Mouse (Mus musculus): Measurements from ENCODE around the gene Il27ra. TPM values are rescaled to one million over a fixed set of nuclear protein-coding genes. Genes with fewer than 3 reads are reported as not detected.
"Not testable (repeated sequence)": the region's sequence is repeated elsewhere in the genome, so short reads cannot be mapped to it uniquely, and the experiment has no call there.

The Il27ra gene
- total and polyA plus RNA-seq, 3 experiments: not detected

DNA sequence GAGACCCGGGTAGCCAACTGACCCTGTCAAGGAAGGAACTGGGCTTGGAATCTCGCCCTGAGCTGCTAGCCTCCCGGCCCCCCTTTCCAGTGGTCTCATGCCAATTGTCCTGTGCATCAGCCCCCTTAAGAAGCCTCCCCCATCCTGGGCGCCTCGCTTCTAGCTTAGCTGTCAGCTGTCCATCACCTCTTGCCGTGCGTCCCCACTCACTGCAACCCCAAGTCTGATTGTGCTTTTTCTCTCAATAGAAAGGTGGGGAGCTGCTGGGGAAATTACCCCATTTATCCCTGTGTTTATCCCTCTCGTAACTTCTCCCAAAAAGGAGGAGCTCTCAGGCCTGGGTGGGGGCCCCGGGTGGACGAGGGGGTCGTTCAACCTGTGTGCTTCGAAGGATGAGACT is 46.4 kb downstream of the Il27ra start:
- Histone ChIP-seq H3K9me3 (replicated peaks) (no peaks in the 10 kb centered on the region), H3K4me1 (ENCODE audit: insufficient read depth, low read depth, low read length) (peaks cover 48% of the 10 kb centered on the region), H3K36me3 (replicated peaks) (peaks cover 63% of the 10 kb centered on the region), H3K4me3 (ENCODE audit: low read depth, low read length) (peak overlapping the region; percentile 90; the same call in 1 of the 2 replicates), H3K27me3 (ENCODE audit: insufficient read depth, low read length) (no peaks in the 10 kb centered on the region)
- ATAC-seq (ENCODE audit: extremely low read depth, insufficient number of reproducible peaks, low FRiP score, poor library complexity, severe bottlenecking): no peak
- no peak for TF ChIP-seq GATA2 (IDR thresholded peaks at IDR 0.05; ENCODE audit: borderline replicate concordance, low read depth, low read length)
- DNase-seq (ENCODE audit: low spot score): no peak

DNA sequence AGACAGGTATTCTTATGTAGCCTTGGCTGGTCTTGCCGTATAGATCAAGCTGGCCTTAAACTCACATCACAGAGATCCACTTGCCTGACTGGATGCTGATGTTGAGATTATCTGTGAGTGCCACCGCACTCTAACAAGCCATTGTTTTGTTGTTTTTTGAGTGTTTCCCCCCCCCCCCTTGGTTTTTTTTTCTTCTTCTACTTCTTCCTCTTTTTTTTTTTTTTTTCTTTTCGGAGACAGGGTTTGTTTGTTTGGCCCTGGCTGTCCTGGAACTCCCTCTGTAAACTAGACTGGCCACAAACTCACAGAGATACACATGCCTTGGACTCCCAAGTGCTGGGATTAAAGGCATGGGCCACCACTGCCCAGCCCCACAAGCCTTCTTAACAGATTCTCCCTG is 48.4 kb downstream of the Il27ra start:
- Histone ChIP-seq H3K36me3 (replicated peaks) (peaks cover 59% of the 10 kb centered on the region), H3K9me3 (replicated peaks) (no peaks in the 10 kb centered on the region), H3K4me1 (ENCODE audit: insufficient read depth, low read depth, low read length) (peaks cover 44% of the 10 kb centered on the region), H3K27me3 (ENCODE audit: insufficient read depth, low read length) (no peaks in the 10 kb centered on the region), H3K4me3 (ENCODE audit: low read depth, low read length) (no peak overlapping the region)
- TF ChIP-seq POLR2AphosphoS5 (IDR thresholded peaks at IDR 0.05; ENCODE audit: insufficient replicate concordance, low read depth, low read length) (no peak), GATA1 (IDR thresholded peaks at IDR 0.05; ENCODE audit: borderline replicate concordance, low read length) (no peak), GATA2 (IDR thresholded peaks at IDR 0.05; ENCODE audit: borderline replicate concordance, low read depth, low read length) (no peak), TAL1 (conservative IDR thresholded peaks at IDR 0.05; ENCODE audit: low read depth, low read length) (no peak), CTCF (IDR thresholded peaks at IDR 0.05; ENCODE audit: low read depth, low read length) (no peak)
- ATAC-seq (ENCODE audit: extremely low read depth, insufficient number of reproducible peaks, low FRiP score, poor library complexity, severe bottlenecking) (no peak), DNase-seq (ENCODE audit: low spot score) (no peak)

DNA sequence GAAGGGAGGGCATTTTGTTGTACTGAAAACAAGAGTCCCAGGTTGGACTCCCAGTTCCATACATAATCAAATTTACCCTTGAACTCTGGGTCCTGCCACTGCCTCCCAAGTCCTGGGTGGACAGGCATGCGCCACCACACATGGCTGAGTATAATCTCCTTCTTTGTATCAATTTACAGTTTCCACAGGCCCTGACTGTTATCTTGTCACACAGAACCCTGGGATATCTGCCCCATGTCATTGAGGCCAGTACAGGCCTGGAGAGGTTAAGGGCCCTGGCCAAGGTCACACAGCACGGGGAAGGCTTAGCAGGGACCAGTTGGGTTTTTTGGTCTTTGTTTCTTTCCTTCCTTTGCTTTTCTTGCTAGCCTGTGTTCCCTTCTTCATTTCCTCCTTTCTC is 49.9 kb downstream of the Il27ra start:
- ATAC-seq (ENCODE audit: extremely low read depth, insufficient number of reproducible peaks, low FRiP score, poor library complexity, severe bottlenecking) (no peak), DNase-seq (ENCODE audit: low spot score) (no peak)
- H3K27me3 ChIP-seq (ENCODE audit: insufficient read depth, low read length): no peaks in the 10 kb centered on the region
- peaks cover 68% of the 10 kb centered on the region for H3K36me3 ChIP-seq (replicated peaks)
- no peak for TF ChIP-seq GATA1 (IDR thresholded peaks at IDR 0.05; ENCODE audit: borderline replicate concordance, low read length)
- TF ChIP-seq GATA2 (IDR thresholded peaks at IDR 0.05; ENCODE audit: borderline replicate concordance, low read depth, low read length): no peak
- TF ChIP-seq CTCF (IDR thresholded peaks at IDR 0.05; ENCODE audit: low read depth, low read length): no peak
- no peaks in the 10 kb centered on the region for H3K9me3 ChIP-seq (replicated peaks)
- H3K4me3 ChIP-seq (ENCODE audit: low read depth, low read length): no peak overlapping the region
- H3K4me1 ChIP-seq (ENCODE audit: insufficient read depth, low read depth, low read length): peaks cover 47% of the 10 kb centered on the region

DNA sequence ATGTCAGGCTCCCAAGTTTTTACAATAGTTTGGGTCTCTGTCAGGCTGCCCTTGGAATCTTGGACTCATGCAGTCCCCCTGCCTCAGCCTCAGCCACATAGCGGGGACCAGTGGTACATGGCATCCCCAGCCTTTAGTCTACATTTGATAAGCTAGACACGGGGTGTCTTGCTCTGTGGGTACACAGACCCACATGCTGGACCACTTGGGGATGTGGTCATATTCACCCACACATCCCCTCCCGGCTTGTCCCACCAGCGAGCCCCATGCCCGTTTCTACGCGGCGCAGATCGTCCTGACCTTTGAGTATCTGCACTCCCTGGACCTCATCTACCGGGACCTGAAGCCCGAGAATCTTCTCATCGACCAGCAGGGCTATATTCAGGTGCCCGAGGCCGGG is 52.2 kb downstream of the Il27ra start:
- ATAC-seq (ENCODE audit: extremely low read depth, insufficient number of reproducible peaks, low FRiP score, poor library complexity, severe bottlenecking): no peak
- H3K36me3 ChIP-seq (replicated peaks): peaks cover 81% of the 10 kb centered on the region

DNA sequence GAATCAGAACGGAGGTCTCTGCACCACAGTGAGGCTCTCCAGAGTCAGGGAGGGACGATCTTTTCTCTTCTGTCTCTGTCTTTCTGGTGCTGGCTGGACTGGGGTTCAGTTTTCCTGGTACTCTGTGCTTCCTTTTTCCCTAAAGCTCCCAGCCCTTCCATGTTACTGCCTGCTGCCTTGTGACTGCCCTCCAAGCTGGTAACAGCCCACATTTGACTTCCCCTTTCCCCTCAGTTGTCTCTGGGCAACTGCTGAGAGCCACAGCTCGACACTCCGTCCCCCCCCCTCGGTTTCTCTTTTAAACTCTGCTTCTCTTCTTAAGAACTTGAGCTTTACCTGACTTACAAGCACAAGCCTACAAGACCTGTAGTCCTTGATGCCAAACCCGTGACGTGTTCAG is 53.1 kb downstream of the Il27ra start:
- Histone ChIP-seq H3K9me3 (replicated peaks) (no peaks in the 10 kb centered on the region), H3K4me1 (ENCODE audit: insufficient read depth, low read depth, low read length) (peaks cover 31% of the 10 kb centered on the region), H3K27me3 (ENCODE audit: insufficient read depth, low read length) (no peaks in the 10 kb centered on the region), H3K4me3 (ENCODE audit: low read depth, low read length) (no peak overlapping the region), H3K36me3 (replicated peaks) (peaks cover 81% of the 10 kb centered on the region)
- DNase-seq (ENCODE audit: low spot score): peak; percentile 58
- TF ChIP-seq POLR2AphosphoS5 (IDR thresholded peaks at IDR 0.05; ENCODE audit: insufficient replicate concordance, low read depth, low read length) (no peak), CTCF (IDR thresholded peaks at IDR 0.05; ENCODE audit: low read depth, low read length) (no peak), GATA1 (IDR thresholded peaks at IDR 0.05; ENCODE audit: borderline replicate concordance, low read length) (no peak), TAL1 (conservative IDR thresholded peaks at IDR 0.05; ENCODE audit: low read depth, low read length) (no peak), GATA2 (IDR thresholded peaks at IDR 0.05; ENCODE audit: borderline replicate concordance, low read depth, low read length) (no peak)
- ATAC-seq (ENCODE audit: extremely low read depth, insufficient number of reproducible peaks, low FRiP score, poor library complexity, severe bottlenecking): 0 out of 2 replicates have a peak, but pooled peaks have one; percentile 34

More for the DNA sequence above, 52.2 kb downstream of the Il27ra start:
- Histone ChIP-seq H3K4me3 (ENCODE audit: low read depth, low read length) (no peak overlapping the region), H3K4me1 (ENCODE audit: insufficient read depth, low read depth, low read length) (peaks cover 38% of the 10 kb centered on the region), H3K27me3 (ENCODE audit: insufficient read depth, low read length) (no peaks in the 10 kb centered on the region), H3K9me3 (replicated peaks) (no peaks in the 10 kb centered on the region)
- no peak for DNase-seq (ENCODE audit: low spot score)
- TF ChIP-seq GATA1 (IDR thresholded peaks at IDR 0.05; ENCODE audit: borderline replicate concordance, low read length): no peak

DNA sequence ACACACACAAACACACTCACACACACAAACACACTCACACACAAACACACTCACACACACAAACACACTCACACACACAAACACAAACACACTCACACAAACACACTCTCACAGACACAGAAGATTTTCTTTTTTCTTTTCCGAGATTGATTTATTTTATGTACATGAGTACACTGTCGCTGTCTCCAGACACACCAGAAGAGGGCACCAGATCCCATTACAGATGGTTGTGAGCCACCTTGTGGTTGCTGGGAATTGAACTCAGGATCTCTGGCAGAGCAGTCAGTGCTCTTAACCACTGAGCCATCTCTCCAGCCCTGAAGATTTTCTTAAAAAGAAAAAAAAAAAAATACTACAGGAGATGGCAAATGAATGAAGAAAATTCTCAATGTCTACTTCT is 59.2 kb downstream of the Il27ra start:
- H3K4me1 ChIP-seq (ENCODE audit: insufficient read depth, low read depth, low read length); H3K27me3 ChIP-seq (ENCODE audit: insufficient read depth, low read length); DNase-seq (ENCODE audit: low spot score); ATAC-seq (ENCODE audit: extremely low read depth, insufficient number of reproducible peaks, low FRiP score, poor library complexity, severe bottlenecking); H3K9me3 ChIP-seq (replicated peaks); H3K4me3 ChIP-seq (ENCODE audit: low read depth, low read length): not testable (repeated sequence)
- peaks cover 88% of the 10 kb centered on the region for H3K36me3 ChIP-seq (replicated peaks)

DNA sequence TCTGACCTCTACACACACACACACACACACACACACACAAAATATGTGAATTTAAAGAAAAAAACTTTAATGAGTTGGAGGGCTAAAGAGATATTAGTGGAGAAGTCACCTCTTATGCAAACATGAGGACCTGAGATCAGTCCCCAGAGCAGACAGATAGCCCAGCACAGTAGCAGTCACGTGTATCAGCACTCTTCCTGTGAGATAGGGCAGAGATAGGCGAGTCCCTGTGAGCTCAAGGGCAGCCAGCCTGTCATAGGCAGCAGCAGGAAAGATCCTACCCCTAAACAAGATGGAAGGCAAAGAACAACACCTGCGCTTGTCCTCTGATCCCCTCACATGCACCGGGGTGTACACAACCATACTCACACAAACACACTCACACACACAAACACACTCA is 59.9 kb downstream of the Il27ra start:
- DNase-seq (ENCODE audit: low spot score) (no peak), ATAC-seq (ENCODE audit: extremely low read depth, insufficient number of reproducible peaks, low FRiP score, poor library complexity, severe bottlenecking) (no peak)
- TF ChIP-seq CTCF (IDR thresholded peaks at IDR 0.05; ENCODE audit: low read depth, low read length): no peak
- TF ChIP-seq TAL1 (conservative IDR thresholded peaks at IDR 0.05; ENCODE audit: low read depth, low read length): no peak
- TF ChIP-seq GATA1 (IDR thresholded peaks at IDR 0.05; ENCODE audit: borderline replicate concordance, low read length): no peak
- no peak for TF ChIP-seq POLR2AphosphoS5 (IDR thresholded peaks at IDR 0.05; ENCODE audit: insufficient replicate concordance, low read depth, low read length)
- TF ChIP-seq GATA2 (IDR thresholded peaks at IDR 0.05; ENCODE audit: borderline replicate concordance, low read depth, low read length): no peak
- Histone ChIP-seq H3K36me3 (replicated peaks) (peaks cover 88% of the 10 kb centered on the region), H3K9me3 (replicated peaks) (no peaks in the 10 kb centered on the region), H3K4me1 (ENCODE audit: insufficient read depth, low read depth, low read length) (peaks cover 10% of the 10 kb centered on the region), H3K4me3 (ENCODE audit: low read depth, low read length) (no peak overlapping the region), H3K27me3 (ENCODE audit: insufficient read depth, low read length) (no peaks in the 10 kb centered on the region)
